ENCODE assay signal across 28 mouse cellular contexts in the genomic region with DNA sequence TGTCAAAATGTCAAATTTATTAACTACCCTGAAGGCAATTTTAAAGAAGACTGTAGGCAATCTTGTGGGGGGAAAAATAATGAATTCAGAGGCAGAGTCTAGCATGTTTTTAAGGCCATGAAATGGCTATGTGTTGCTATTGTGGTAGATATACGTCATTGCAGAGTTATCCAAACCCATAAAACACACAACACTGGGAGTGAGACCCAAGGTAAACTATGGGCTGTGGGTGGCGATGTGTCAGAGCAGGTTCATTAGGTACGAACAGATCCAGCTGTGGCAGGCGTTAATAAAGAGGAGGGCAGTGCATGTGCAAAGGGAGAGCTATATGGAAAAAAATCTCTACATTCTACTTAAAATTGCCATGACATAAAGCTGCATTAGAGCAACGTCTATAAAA.
"Had no signal": no experiment of that assay in that cellular context is flagged by ENCODE, and none has a peak within 500 bp of the region (broad histone marks: within the 10 kb centered on the region; RNA-seq: fewer than 3 reads in every experiment).

No protein-coding gene starts in this region.

- ATAC-seq: hindbrain, embryonic 16.5 days; inflammation-experienced regulatory T-cells, adult 6 months; intestine, embryonic 15.5 days; intestine, postnatal 0 days; liver, embryonic 12.5 days had no signal

- H3K4me2 ChIP-seq: heart, embryonic 11.5 days; heart, embryonic 13.5 days; heart, embryonic 15.5 days; hindbrain, embryonic 12.5 days; hindbrain, embryonic 14.5 days; intestine, embryonic 15.5 days; limb, embryonic 15.5 days; liver, embryonic 12.5 days had no signal

- H3K9me3 ChIP-seq: heart, embryonic 13.5 days; heart, embryonic 15.5 days; hindbrain, embryonic 10.5 days; hindbrain, embryonic 12.5 days; intestine, embryonic 15.5 days; limb, embryonic 15.5 days; liver, embryonic 12.5 days had no signal

- H3K9ac ChIP-seq: heart, embryonic 13.5 days; heart, embryonic 15.5 days; hindbrain, embryonic 12.5 days; hindbrain, embryonic 14.5 days; intestine, embryonic 15.5 days; limb, embryonic 15.5 days; liver, embryonic 12.5 days; liver, embryonic 14.5 days had no signal

- H3K36me3 ChIP-seq: heart, embryonic 13.5 days; heart, embryonic 15.5 days; hindbrain, embryonic 10.5 days; hindbrain, embryonic 12.5 days; intestine, embryonic 15.5 days; limb, embryonic 15.5 days; liver, embryonic 12.5 days had no signal

- DNase-seq: gastrocnemius, adult 2 months; gastrocnemius, postnatal 10 days; gastrocnemius, postnatal 25 days; heart, adult 2 months; heart, postnatal 14 days; heart, postnatal 4 days; kidney, adult 18-20 months; kidney, adult 8-10 months; kidney, postnatal 10 days; kidney, postnatal 25 days; kidney, postnatal 4 days; layer of hippocampus, adult 9-11 months; layer of hippocampus, postnatal 36 days; left cerebral cortex, postnatal 4 days had no signal

- H3K4me1 ChIP-seq: heart, embryonic 13.5 days; heart, embryonic 15.5 days; hindbrain, embryonic 10.5 days; hindbrain, embryonic 12.5 days; intestine, embryonic 15.5 days; limb, embryonic 15.5 days; liver, embryonic 12.5 days had no signal

- H3K4me3 ChIP-seq: gastrocnemius, adult 2 months; heart, adult 2 months; heart, embryonic 13.5 days; heart, embryonic 15.5 days; hindbrain, embryonic 10.5 days; hindbrain, embryonic 12.5 days; intestine, embryonic 15.5 days; layer of hippocampus, adult 2 months; limb, embryonic 15.5 days; liver, embryonic 12.5 days had no signal

- H3K27ac ChIP-seq: gastrocnemius, adult 2 months; heart, adult 2 months; heart, embryonic 13.5 days; heart, embryonic 15.5 days; hindbrain, embryonic 10.5 days; hindbrain, embryonic 12.5 days; hindbrain, embryonic 14.5 days; intestine, embryonic 15.5 days; layer of hippocampus, adult 2 months; liver, embryonic 12.5 days; liver, embryonic 14.5 days had no signal

- H3K27me3 ChIP-seq: heart, embryonic 13.5 days; heart, embryonic 15.5 days; hindbrain, embryonic 12.5 days; intestine, embryonic 15.5 days; limb, embryonic 15.5 days; liver, embryonic 12.5 days had no signal
